Mouse (Mus musculus): ENCODE measurements at regions not wholly inside any gene's neighbourhood (a gene's known extent, or its start where the extent isn't known, plus 50 kb on each side); places are given as distances from the start of the nearest gene placed in this dataset.

DNA sequence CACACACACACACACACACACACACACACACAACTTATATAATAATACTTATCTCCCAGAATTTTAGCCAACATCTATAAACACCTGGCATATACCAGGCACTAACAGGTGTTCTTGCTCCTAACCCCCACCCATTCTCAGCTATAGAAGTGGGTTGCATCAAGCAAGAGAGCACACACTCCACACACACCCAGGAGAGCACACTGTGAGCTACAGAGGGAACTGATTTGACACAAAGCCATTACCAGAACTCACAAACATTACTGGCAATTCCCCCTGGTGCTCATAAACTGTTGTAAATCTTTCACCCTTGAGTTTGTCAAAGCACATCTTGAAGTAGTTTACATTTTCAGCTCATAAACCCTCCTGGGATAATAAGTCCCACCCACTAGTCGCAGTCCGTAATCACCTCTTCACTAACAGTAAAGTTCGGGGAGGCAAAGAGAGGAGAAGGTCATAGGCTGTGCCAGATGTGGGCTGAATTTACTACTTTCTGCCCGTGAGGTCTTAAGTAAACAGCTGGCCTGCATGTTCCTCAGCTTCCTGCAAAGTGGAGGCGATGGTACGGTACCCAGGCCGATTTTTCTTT, 62.5 kb downstream of the Drd1 start:
- TF ChIP-seq POLR2A (IDR thresholded peaks at IDR 0.05; ENCODE audit: insufficient read length, low read depth), result no peak
- no peak for TF ChIP-seq E2F4 (IDR thresholded peaks at IDR 0.05; ENCODE audit: insufficient read depth)
- no peak for TF ChIP-seq MYOG (IDR thresholded peaks at IDR 0.05; ENCODE audit: control insufficient read depth in 1 of 3, insufficient read depth in 1 of 3, insufficient read length in 2 of 3, low read depth in 2 of 3)

Data from myocyte (in vitro differentiated cells).